Mouse (Mus musculus) left cerebral cortex, postnatal 25 days (tissue): ENCODE data around the gene Olfr578. TPM values are rescaled to one million over a fixed set of nuclear protein-coding genes. Genes with fewer than 3 reads are reported as not detected.
A peak's percentile ranks its signal among the peaks of the same experiment; 100 is the strongest.

Experiments used
- DNase-seq, 2 experiments: peaks; one replicate each; pipeline ENCODE4 v3.0.0; 2022; ENCODE audit warnings: low spot score in 2 of 2, mixed read lengths in 1 of 2
- intact Hi-C: fragments of 180-260 bp; cut with DNase I; formaldehyde crosslinking; loops from one replicate; pipeline ENCODE4 v1.15.1; 2025
- total RNA-seq, 2 experiments: library from RNA; stranded (reverse); gene quantifications; 2 replicates each; pipeline ENCODE4 v1.2.3; 2021

Gene Olfr578
- not detected for total RNA-seq

- DNase-seq: no peak
- intact Hi-C loops: no loop called here
Observed at GRCm38 (mm10) chr7:102989224-102989623, at the start of gene Olfr578. Gene Olfr578 (minus strand): TSS chr7:102989324.

- intact Hi-C loops: no loop called here
- no peak for DNase-seq
Observed at GRCm38 (mm10) chr7:103037724-103038123, 48.6 kb upstream of the Olfr578 start, which contains the start of gene Olfr582. Gene Olfr582 (plus strand): TSS chr7:103038024.

GRCm38 (mm10) chr7:102975843-102976242, 13.3 kb downstream of the Olfr578 start, which contains the start of gene Olfr577:
Gene Olfr577 (minus strand): TSS chr7:102975943.
- intact Hi-C loops: no loop called here
- DNase-seq: peak in 1 of 2 experiments; percentile 12

- DNase-seq: peak in 1 of 2 experiments; percentile 42
- intact Hi-C loops: no loop called here
Observed at GRCm38 (mm10) chr7:102974399-102974798, 14.7 kb downstream of the Olfr578 start.

- no peak for DNase-seq
- intact Hi-C loops: no loop called here
Observed at GRCm38 (mm10) chr7:102962360-102962759, 26.8 kb downstream of the Olfr578 start, which contains the start of gene Olfr576. Gene Olfr576 (plus strand): TSS chr7:102962660.

GRCm38 (mm10) chr7:102958593-102958992, 30.5 kb downstream of the Olfr578 start, which contains the start of gene Olfr575:
Gene Olfr575 (minus strand): TSS chr7:102958775.
- no peak for DNase-seq
- intact Hi-C loops: no loop called here

- intact Hi-C loops: no loop called here
- DNase-seq: no peak
Observed at GRCm38 (mm10) chr7:102958137-102958536, 31.0 kb downstream of the Olfr578 start.

- no peak for DNase-seq
- intact Hi-C loops: no loop called here
Observed at GRCm38 (mm10) chr7:102950732-102951131, 38.4 kb downstream of the Olfr578 start.

GRCm38 (mm10) chr7:102948167-102948566, 41.0 kb downstream of the Olfr578 start, which contains the start of gene Olfr574:
Gene Olfr574 (plus strand): TSS chr7:102948467.
- no peak for DNase-seq
- intact Hi-C loops: no loop called here

- intact Hi-C loops: no loop called here
- no peak for DNase-seq
Observed at GRCm38 (mm10) chr7:102943417-102943816, 45.7 kb downstream of the Olfr578 start.

GRCm38 (mm10) chr7:102942475-102942874, 46.6 kb downstream of the Olfr578 start, which contains the start of gene Olfr573-ps1:
Gene Olfr573-ps1 (minus strand): TSS chr7:102942575.
- no peak for DNase-seq
- intact Hi-C loops: no loop called here

Other genes with a start within 250 kb of the Olfr578 start
- under 1 TPM in 1 of 2 experiments, not detected in 1; 0.16 TPM for gene Olfr560, start 230.0 kb downstream of the Olfr578 start, total RNA-seq
- gene Olfr78, start 229.9 kb downstream of the Olfr578 start, total RNA-seq: under 1 TPM; 0.57 to 0.92 TPM
- not detected for gene Olfr561, start 218.1 kb downstream of the Olfr578 start, total RNA-seq
- not detected for gene Olfr564, start 185.8 kb downstream of the Olfr578 start, total RNA-seq
- gene Olfr566, start 130.6 kb downstream of the Olfr578 start, total RNA-seq: not detected
- not detected for gene Olfr568, start 112.2 kb downstream of the Olfr578 start, total RNA-seq
- not detected for gene Olfr569, start 98.4 kb downstream of the Olfr578 start, total RNA-seq
- not detected for gene Olfr570, start 94.7 kb downstream of the Olfr578 start, total RNA-seq
- not detected for gene Olfr571, start 71.8 kb downstream of the Olfr578 start, total RNA-seq
- not detected for gene Olfr572, start 64.9 kb downstream of the Olfr578 start, total RNA-seq
- gene Olfr573-ps1, start 46.7 kb downstream of the Olfr578 start, total RNA-seq: not detected
- gene Olfr574, start 40.9 kb downstream of the Olfr578 start, total RNA-seq: not detected
- gene Olfr575, start 30.5 kb downstream of the Olfr578 start, total RNA-seq: not detected
- gene Olfr576, start 26.7 kb downstream of the Olfr578 start, total RNA-seq: not detected
- gene Olfr577, start 13.4 kb downstream of the Olfr578 start, total RNA-seq: not detected
- not detected for gene Olfr582, start 48.7 kb upstream of the Olfr578 start, total RNA-seq
- gene Olfr583, start 62.0 kb upstream of the Olfr578 start, total RNA-seq: not detected
- gene Olfr584, start 92.6 kb upstream of the Olfr578 start, total RNA-seq: not detected
- gene Olfr585, start 108.4 kb upstream of the Olfr578 start, total RNA-seq: not detected
- gene Olfr586, start 136.3 kb upstream of the Olfr578 start, total RNA-seq: not detected
- not detected for gene Olfr588-ps1, start 151.6 kb upstream of the Olfr578 start, total RNA-seq
- gene Olfr589, start 167.0 kb upstream of the Olfr578 start, total RNA-seq: not detected
- gene Olfr591, start 189.0 kb upstream of the Olfr578 start, total RNA-seq: not detected
- not detected for gene Olfr592, start 195.5 kb upstream of the Olfr578 start, total RNA-seq
- not detected for gene Olfr593, start 222.5 kb upstream of the Olfr578 start, total RNA-seq
- gene Olfr594, start 227.7 kb upstream of the Olfr578 start, total RNA-seq: not detected